Mouse (Mus musculus): Measurements from ENCODE around the gene Erg28.

- peak; percentile 65 for TF ChIP-seq CTCF (IDR thresholded peaks at IDR 0.05; ENCODE audit: low read depth)
- no peak for TF ChIP-seq EP300 (IDR thresholded peaks at IDR 0.05; ENCODE audit: low read depth)
Observed at GRCm38 (mm10) chr12:85848164-85848958, 24.0 kb upstream of the Erg28 start.
